1 mouse cellular context compared by ENCODE assay signal in the genomic region with DNA sequence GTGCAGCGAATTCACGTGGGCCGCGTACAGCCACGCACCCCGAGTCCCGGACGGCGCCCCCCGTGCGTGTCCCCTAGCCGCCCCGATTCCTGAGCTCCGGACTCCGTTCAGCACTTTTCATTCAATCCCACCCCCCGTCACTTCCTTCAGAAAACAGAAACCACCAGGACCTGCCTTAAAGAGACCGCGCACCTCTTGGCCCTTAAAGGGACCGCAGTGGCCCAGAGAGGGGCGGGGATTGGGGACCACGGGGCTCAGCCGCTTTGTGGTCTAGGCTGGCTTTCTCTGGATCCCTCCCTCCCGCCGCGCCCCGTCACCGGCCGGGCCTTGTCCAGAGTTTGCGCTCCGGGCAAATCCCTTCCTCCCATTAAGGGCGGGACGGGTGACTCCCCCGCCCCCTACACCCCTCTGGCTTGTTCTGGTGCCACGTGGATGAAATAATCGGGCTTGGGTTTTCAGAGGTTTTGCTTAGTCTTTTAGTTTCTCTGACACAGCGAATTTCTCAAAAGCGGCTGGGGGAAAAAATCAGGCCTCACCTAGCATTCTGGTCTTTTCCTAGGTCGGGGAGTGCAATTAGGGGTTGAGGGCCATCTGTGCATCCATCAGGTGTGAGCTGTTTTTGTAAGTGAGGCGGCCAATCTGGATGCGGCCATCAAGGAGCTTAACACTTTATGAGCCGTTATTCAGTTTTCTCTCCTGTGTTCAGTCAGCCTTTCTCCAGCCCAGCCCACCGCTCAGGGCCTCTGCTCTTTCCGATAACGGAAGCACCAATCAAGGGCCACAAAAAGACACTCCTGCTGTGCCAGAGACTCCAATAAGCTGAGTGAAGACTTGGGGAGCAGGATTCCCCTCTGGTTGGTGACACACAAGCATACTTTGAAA.
TF ChIP-seq lines count a peak whose summit lies in the region.

Gene Oaf (minus strand): TSS at position 200 of the 882 bp plus-strand sequence.

TF ChIP-seq in MEL, 35 proteins besides CTCF, POLR2A, EP300 and RAD21 (continued from another document):
- peak; percentile 95 for TF ChIP-seq TBP (IDR thresholded peaks at IDR 0.05; ENCODE audit: low read depth, low read length)
- no peak for TF ChIP-seq ZKSCAN1 (IDR thresholded peaks at IDR 0.05; ENCODE audit: low read depth, low read length)
- peak; percentile 57; the same call in 1 of the 2 replicates for TF ChIP-seq MYC (IDR thresholded peaks at IDR 0.05; ENCODE audit: low read depth, low read length)
- peak; percentile 82 for TF ChIP-seq HCFC1 (IDR thresholded peaks at IDR 0.05; ENCODE audit: low read depth, low read length)
- TF ChIP-seq MEF2A (IDR thresholded peaks at IDR 0.05; ENCODE audit: extremely low read depth, insufficient replicate concordance, low read depth, low read length, poor library complexity, severe bottlenecking): 0 out of 2 replicates have a peak, but pooled peaks have one; percentile 47
- peak; percentile 87 for TF ChIP-seq SIN3A (IDR thresholded peaks at IDR 0.05; ENCODE audit: low read length)
- peak; percentile 21; the same call in 1 of the 2 replicates for TF ChIP-seq BHLHE40 (IDR thresholded peaks at IDR 0.05; ENCODE audit: borderline replicate concordance, low read depth, low read length)
- TF ChIP-seq POLR2AphosphoS5 (IDR thresholded peaks at IDR 0.05; ENCODE audit: borderline replicate concordance, low read depth, low read length): 0 out of 2 replicates have a peak, but pooled peaks have one; percentile 10
- TF ChIP-seq ELF1 (IDR thresholded peaks at IDR 0.05; ENCODE audit: low read depth, low read length): peak; percentile 61; the same call in 1 of the 2 replicates
- no peak for TF ChIP-seq E2F4 (IDR thresholded peaks at IDR 0.05; ENCODE audit: borderline replicate concordance, low read depth, low read length)
- peak; percentile 75 for TF ChIP-seq TAL1 (IDR thresholded peaks at IDR 0.05; ENCODE audit: low read length)
- peak; percentile 96 for TF ChIP-seq MXI1 (IDR thresholded peaks at IDR 0.05; ENCODE audit: low read depth, low read length)
- TF ChIP-seq MAZ (IDR thresholded peaks at IDR 0.05; ENCODE audit: low read depth, low read length): peak; percentile 62
- peak; percentile 73 for TF ChIP-seq ETS1 (IDR thresholded peaks at IDR 0.05; ENCODE audit: low read depth, low read length)
- peak; percentile 95; the same call in 1 of the 2 replicates for TF ChIP-seq CHD1 (IDR thresholded peaks at IDR 0.05; ENCODE audit: low read depth, low read length)
- peak; percentile 80 for TF ChIP-seq MAX (IDR thresholded peaks at IDR 0.05; ENCODE audit: low read length)
- TF ChIP-seq SMC3 (IDR thresholded peaks at IDR 0.05; ENCODE audit: low read depth, low read length): no peak
- no peak for TF ChIP-seq USF1 (IDR thresholded peaks at IDR 0.05; ENCODE audit: low read depth, low read length)
- TF ChIP-seq JUND (IDR thresholded peaks at IDR 0.05; ENCODE audit: low read depth, low read length): no peak
- no peak for TF ChIP-seq USF2 (IDR thresholded peaks at IDR 0.05; ENCODE audit: borderline replicate concordance in 1 of 2, insufficient read depth in 1 of 2, low read depth in 1 of 2, low read length in 2 of 2)
- no peak for TF ChIP-seq ZC3H11A (IDR thresholded peaks at IDR 0.05; ENCODE audit: low read depth, low read length)
- no peak for TF ChIP-seq UBTF (IDR thresholded peaks at IDR 0.05; ENCODE audit: borderline replicate concordance, insufficient read depth, low read depth, low read length)
- no peak for TF ChIP-seq CHD2 (IDR thresholded peaks at IDR 0.05; ENCODE audit: low read length)
- peak; percentile 89 for TF ChIP-seq ZMIZ1 (IDR thresholded peaks at IDR 0.05; ENCODE audit: low read depth, low read length)
